Mouse (Mus musculus) liver, adult 2 months (tissue): ENCODE data around the gene Thbs1.

Experiments used
- CTCF ChIP-seq: fragments of 200-500 bp; IDR thresholded peaks from 2 replicates; pipeline ENCODE4 v1.5.1; 2011; ENCODE audit warnings: low read depth, low read length, control low read depth
- POLR2A ChIP-seq: fragments of 200-500 bp; IDR thresholded peaks from 2 replicates; pipeline ENCODE4 v1.6.1; 2011; ENCODE audit warnings: low read length, control low read depth; ENCODE audit not compliant: insufficient read depth; ENCODE audit errors: extremely low read depth

DNA sequence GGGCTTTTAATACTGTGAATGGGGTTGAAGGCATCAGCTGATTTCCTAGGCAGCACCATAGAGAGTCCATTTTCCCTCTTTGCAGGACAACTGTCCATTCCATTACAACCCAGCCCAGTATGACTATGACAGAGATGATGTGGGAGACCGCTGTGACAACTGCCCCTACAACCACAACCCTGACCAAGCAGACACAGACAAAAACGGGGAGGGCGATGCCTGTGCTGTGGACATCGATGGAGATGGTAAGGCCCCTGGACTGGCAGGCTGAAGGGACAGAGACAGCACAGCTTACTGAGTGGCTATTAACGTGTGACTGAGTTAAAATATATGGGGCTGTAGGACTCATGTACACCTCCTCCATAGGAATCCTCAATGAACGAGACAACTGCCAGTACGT is 9.1 kb downstream of the Thbs1 start:
- TF ChIP-seq CTCF (no peak), POLR2A (no peak)
